Mouse (Mus musculus): ENCODE results near the gene H2-M9. TPM values are rescaled to one million over a fixed set of nuclear protein-coding genes. Genes with fewer than 3 reads are reported as not detected.

H2-M9 gene
- polyA plus RNA-seq (2015; fragmentation: Nextera tagmentation; extraction: Ambion mirVana): not detected in 2 replicates

DNA sequence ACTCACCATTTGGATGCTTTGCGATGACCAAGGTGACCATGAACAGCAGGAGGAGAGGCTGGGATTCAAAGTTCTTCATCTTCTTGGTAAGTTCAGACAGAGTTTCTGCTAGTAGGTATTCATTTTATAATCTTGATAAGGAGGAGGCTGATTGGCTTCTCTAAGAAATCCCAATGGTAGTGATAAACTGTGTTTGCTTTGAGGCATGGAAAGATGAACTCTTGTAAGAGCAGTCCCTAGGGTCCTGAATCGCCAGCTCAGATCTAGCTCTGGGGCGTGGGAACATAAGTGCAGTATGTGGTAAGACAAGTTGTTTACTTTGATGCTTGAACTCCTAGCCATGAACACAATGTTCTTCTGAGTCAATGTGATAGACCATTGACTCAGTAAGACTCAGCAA lies at the start of gene H2-M9:
Gene H2-M9 (minus strand): TSS at position 101 of the 400 bp plus-strand sequence.
- no peak within 1 kb of the TSS for H3K9ac ChIP-seq
- H3K9me3 ChIP-seq (replicated peaks): no peaks in the 10 kb centered on the region
- H3K27me3 ChIP-seq: no peaks in the 10 kb centered on the region
- ATAC-seq (replicated peaks; ENCODE audit: low FRiP score): no peak
- no peaks in the 10 kb centered on the region for H3K36me3 ChIP-seq
- H3K4me2 ChIP-seq: no peak within 1 kb of the TSS
- WGBS: 90% methylated on average over 3 of the region's 3 CpGs
- no peaks in the 10 kb centered on the region for H3K4me1 ChIP-seq
- no peak within 1 kb of the TSS for H3K27ac ChIP-seq
- no peak within 1 kb of the TSS for H3K4me3 ChIP-seq (replicated peaks)

- H3K27ac ChIP-seq: no peak within 1 kb of the TSS
- no peak for ATAC-seq (replicated peaks; ENCODE audit: low FRiP score)
- H3K9me3 ChIP-seq (replicated peaks): no peaks in the 10 kb centered on the region
- H3K27me3 ChIP-seq: no peaks in the 10 kb centered on the region
- WGBS: 71% methylated on average over 3 of the region's 3 CpGs
- H3K4me3 ChIP-seq (replicated peaks): no peak within 1 kb of the TSS
- no peak within 1 kb of the TSS for H3K9ac ChIP-seq
- no peaks in the 10 kb centered on the region for H3K4me1 ChIP-seq
- no peak within 1 kb of the TSS for H3K4me2 ChIP-seq
- no peaks in the 10 kb centered on the region for H3K36me3 ChIP-seq
Measured at GRCm38 (mm10) chr17:36672119-36672518, 29.7 kb upstream of the H2-M9 start, which contains the start of gene H2-M1. Gene H2-M1 (minus strand): TSS chr17:36672219.

Other genes with a start within 250 kb of the H2-M9 start
- not detected in 2 replicates for gene H2-M10.4, start 180.3 kb downstream of the H2-M9 start, polyA plus RNA-seq (2015; fragmentation: Nextera tagmentation; extraction: Ambion mirVana)
- gene H2-M11, start 95.6 kb downstream of the H2-M9 start, polyA plus RNA-seq (2015; fragmentation: Nextera tagmentation; extraction: Ambion mirVana): not detected in 2 replicates
- not detected in 2 replicates for gene H2-M1, start 29.6 kb upstream of the H2-M9 start, polyA plus RNA-seq (2015; fragmentation: Nextera tagmentation; extraction: Ambion mirVana)
- not detected in 2 replicates for gene H2-M10.5, start 130.2 kb upstream of the H2-M9 start, polyA plus RNA-seq (2015; fragmentation: Nextera tagmentation; extraction: Ambion mirVana)
- gene H2-M10.6, start 169.5 kb upstream of the H2-M9 start, polyA plus RNA-seq (2015; fragmentation: Nextera tagmentation; extraction: Ambion mirVana): not detected in 2 replicates
- 40.3 and 45.9 TPM in 2 replicates for gene Trim26, start 194.5 kb upstream of the H2-M9 start, polyA plus RNA-seq (2015; fragmentation: Nextera tagmentation; extraction: Ambion mirVana)
- 0.17 and 0.22 TPM in 2 replicates for gene Trim15, start 224.5 kb upstream of the H2-M9 start, polyA plus RNA-seq (2015; fragmentation: Nextera tagmentation; extraction: Ambion mirVana)
- gene Trim10, start 226.9 kb upstream of the H2-M9 start, polyA plus RNA-seq (2015; fragmentation: Nextera tagmentation; extraction: Ambion mirVana): 3.1 and 6.0 TPM in 2 replicates
- gene Trim40, start 247.5 kb upstream of the H2-M9 start, polyA plus RNA-seq (2015; fragmentation: Nextera tagmentation; extraction: Ambion mirVana): not detected in 2 replicates